Mouse (Mus musculus) WW6 (cell line): ENCODE data around the gene Rbak.
"Not testable (repeated sequence)": the region's sequence is repeated elsewhere in the genome, so short reads cannot be mapped to it uniquely, and the experiment has no call there.

ENCODE experiments used
- DNase-seq: peaks from one replicate; pipeline ENCODE4 v3.0.0-alpha.2; 2013; ENCODE audit warnings: low read depth, low spot score

The Rbak gene

GRCm38 (mm10) chr5:143180255-143181076 lies at the start of gene Rbak, which contains the start of gene Spdye4b:
TSS of gene Rbak (minus strand) at chr5:143180775.
TSS of gene Spdye4b (plus strand) at chr5:143181017.
- DNase-seq = peak; percentile 89

- DNase-seq = no peak
These were observed 46.2 kb upstream of the Rbak start, which contains the start of gene Spdye4a for GRCm38 (mm10) chr5:143226790-143227189. TSS of gene Spdye4a (minus strand) at chr5:143226890.

- DNase-seq = no peak
These were observed 41.7 kb upstream of the Rbak start for GRCm38 (mm10) chr5:143222287-143222686.

GRCm38 (mm10) chr5:143220996-143221395 lies 40.4 kb upstream of the Rbak start:
- DNase-seq = no peak

GRCm38 (mm10) chr5:143213832-143214231 lies 33.3 kb upstream of the Rbak start:
- DNase-seq = no peak

GRCm38 (mm10) chr5:143205015-143205414 lies 24.4 kb upstream of the Rbak start:
- no peak for DNase-seq

- DNase-seq = no peak
These were observed 15.9 kb upstream of the Rbak start for GRCm38 (mm10) chr5:143196506-143196905.

- no peak for DNase-seq
These were observed 14.6 kb upstream of the Rbak start for GRCm38 (mm10) chr5:143195166-143195565.

- DNase-seq = not testable (repeated sequence)
These were observed 14.2 kb upstream of the Rbak start for GRCm38 (mm10) chr5:143194747-143195146.

GRCm38 (mm10) chr5:143192806-143193205 lies 12.2 kb upstream of the Rbak start:
- no peak for DNase-seq

GRCm38 (mm10) chr5:143188014-143188413 lies 7.4 kb upstream of the Rbak start:
- not testable (repeated sequence) for DNase-seq

GRCm38 (mm10) chr5:143179179-143179578 lies 1.4 kb downstream of the Rbak start:
- no peak for DNase-seq

- DNase-seq = no peak
These were observed 2.9 kb downstream of the Rbak start for GRCm38 (mm10) chr5:143177541-143178200.

GRCm38 (mm10) chr5:143175970-143176369 lies 4.6 kb downstream of the Rbak start:
- DNase-seq = no peak

- peak; percentile 52 for DNase-seq
These were observed 15.0 kb downstream of the Rbak start for GRCm38 (mm10) chr5:143165508-143166070.

GRCm38 (mm10) chr5:143155534-143155933 lies 25.0 kb downstream of the Rbak start:
- no peak for DNase-seq

- DNase-seq = no peak
These were observed 26.8 kb downstream of the Rbak start for GRCm38 (mm10) chr5:143153756-143154155.

GRCm38 (mm10) chr5:143150044-143150443 lies 30.5 kb downstream of the Rbak start:
- DNase-seq = no peak

- DNase-seq = no peak
These were observed 31.0 kb downstream of the Rbak start for GRCm38 (mm10) chr5:143149536-143149935.

GRCm38 (mm10) chr5:143148661-143149060 lies 31.9 kb downstream of the Rbak start:
- no peak for DNase-seq

GRCm38 (mm10) chr5:143147481-143147880 lies 33.1 kb downstream of the Rbak start, which contains the start of gene Olfr718-ps1:
TSS of gene Olfr718-ps1 (minus strand) at chr5:143147581.
- DNase-seq = no peak

GRCm38 (mm10) chr5:143137580-143137979 lies 43.0 kb downstream of the Rbak start:
- DNase-seq = no peak
